Mouse (Mus musculus) thymus, adult 2 months (tissue): ENCODE data around the gene H3f3b.

Experiments used
- CTCF ChIP-seq: fragments of 200-500 bp; IDR thresholded peaks from 2 replicates; pipeline ENCODE4 v1.5.1; 2012; ENCODE audit warnings: mild to moderate bottlenecking, control low read depth, low read length, moderate library complexity, borderline replicate concordance; ENCODE audit not compliant: control insufficient read depth, poor library complexity, insufficient read depth; ENCODE audit errors: extremely low read depth
- POLR2A ChIP-seq: fragments of 200-500 bp; IDR thresholded peaks from 2 replicates; pipeline ENCODE4 v1.6.1; 2012; ENCODE audit warnings: mild to moderate bottlenecking, low read length, control low read depth, moderate library complexity; ENCODE audit not compliant: control insufficient read depth, poor library complexity, insufficient read depth; ENCODE audit errors: extremely low read depth

- TF ChIP-seq CTCF = no peak
- TF ChIP-seq POLR2A = no peak
Measured at GRCm38 (mm10) chr11:116037826-116038225, 10.1 kb upstream of the H3f3b start.
